Comparison of ENCODE assay signal across 9 mouse cellular contexts in the genomic region with DNA sequence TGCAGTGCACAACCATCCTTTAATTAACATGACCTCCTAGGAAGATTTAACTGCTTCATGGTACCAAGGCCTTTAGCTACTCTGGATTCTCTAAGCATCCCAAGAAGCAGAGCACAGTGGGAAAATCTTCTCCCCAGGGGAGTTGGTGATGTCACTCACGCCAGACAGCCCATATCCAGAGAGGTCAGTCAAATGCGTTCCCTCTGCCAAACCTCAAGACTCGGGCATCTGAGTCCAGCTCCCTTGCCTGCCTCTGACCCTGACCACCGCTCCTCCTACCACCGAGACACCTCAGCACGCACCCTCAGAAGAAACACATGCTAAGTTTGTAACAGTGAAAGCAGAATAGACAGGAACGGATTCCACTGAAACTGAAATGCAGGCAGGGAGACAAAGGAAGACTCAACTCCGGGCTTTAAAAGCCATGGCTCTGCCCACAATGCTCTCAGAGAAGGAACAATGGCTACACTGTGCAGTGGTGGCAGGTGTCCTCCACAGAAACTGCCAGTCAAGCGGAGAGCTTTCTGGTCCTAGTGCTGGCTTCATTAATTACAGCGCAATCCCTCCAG.
DNase-seq lines count a peak whose midpoint lies in the region; ATAC-seq and TF ChIP-seq lines count a peak whose summit lies in the region.
"Had no signal": no experiment of that assay in that cellular context is flagged by ENCODE, and none has a peak within 500 bp of the region (broad histone marks: within the 10 kb centered on the region; RNA-seq: fewer than 3 reads in every experiment).

No protein-coding gene starts in this region.

- peaks cover 29% of the 10 kb centered on the region for H3K4me1 ChIP-seq in kidney, adult 2 months (ENCODE audit: control insufficient read depth, insufficient read depth, low read length)
- peaks cover 29% of the 10 kb centered on the region for H3K4me1 ChIP-seq in embryonic fibroblast, embryonic 13.5 days (ENCODE audit: control insufficient read depth, insufficient read depth, low read length)

- WGBS in kidney, adult 2 months, result 52% methylated on average over 10 of the region's 10 CpGs

- H3K4me3 ChIP-seq in kidney, adult 2 months (ENCODE audit: insufficient read depth, low read depth, low read length), result no peak overlapping the region
- no peak overlapping the region for H3K4me3 ChIP-seq in embryonic fibroblast, embryonic 13.5 days (ENCODE audit: insufficient read depth, low read length)

- no peak for DNase-seq in kidney, adult 2 months
- no peak for DNase-seq in kidney, adult 18-20 months
- peak; percentile 76 for DNase-seq in NIH3T3 (ENCODE audit: low read depth)
- DNase-seq in mesoderm, embryonic 11.5 days (ENCODE audit: low read depth, low spot score), result peak; percentile 55
- no peak for DNase-seq in adrenal gland, postnatal 36 days
- DNase-seq in adrenal gland, adult 2 months, result no peak
- DNase-seq: right cerebral cortex, postnatal 14 days had no signal

- no peaks in the 10 kb centered on the region for H3K27me3 ChIP-seq in kidney, adult 2 months (replicated peaks; ENCODE audit: control insufficient read depth, insufficient read depth, low read length)

- ATAC-seq in CD4-positive, CD25-positive, alpha-beta regulatory T cell, adult 4 months, result no peak

- no peak for TF ChIP-seq CTCF in kidney, adult 2 months (conservative IDR thresholded peaks at IDR 0.05; ENCODE audit: insufficient read depth, insufficient read length, low read depth, low read length)
- no peak for TF ChIP-seq CTCF in embryonic fibroblast, embryonic 13.5 days (IDR thresholded peaks at IDR 0.05; ENCODE audit: borderline replicate concordance, insufficient read depth, low read length)

- no peak for TF ChIP-seq POLR2A in kidney, adult 2 months (IDR thresholded peaks at IDR 0.05; ENCODE audit: low read depth, low read length)
- no peak for TF ChIP-seq POLR2A in embryonic fibroblast, embryonic 13.5 days (IDR thresholded peaks at IDR 0.05; ENCODE audit: low read depth, low read length)

- H3K27ac ChIP-seq in kidney, adult 2 months (ENCODE audit: insufficient read depth, low read depth, low read length), result peak overlapping the region; percentile 53
- H3K27ac ChIP-seq in embryonic fibroblast, embryonic 13.5 days (ENCODE audit: insufficient read depth, low read length), result peak overlapping the region; percentile 58

- no peaks in the 10 kb centered on the region for H3K36me3 ChIP-seq in kidney, adult 2 months (ENCODE audit: control insufficient read depth, insufficient read depth, low read length)

Comparison
In these comparisons a context has a peak if more than half of its experiments do, and no peak if none do; other contexts are left out.
1. DNase-seq: peak in NIH3T3 (single experiment) and mesoderm, embryonic 11.5 days (single experiment); none in kidney, adult 2 months (single experiment), kidney, adult 18-20 months (single experiment), adrenal gland, postnatal 36 days (0 of 2) and adrenal gland, adult 2 months (single experiment).